Mouse (Mus musculus) heart, postnatal 14 days (tissue): ENCODE results near the gene Phlda1. TPM values are rescaled to one million over a fixed set of nuclear protein-coding genes. Genes with fewer than 3 reads are reported as not detected.
"Not testable (repeated sequence)": the region's sequence is repeated elsewhere in the genome, so short reads cannot be mapped to it uniquely, and the experiment has no call there.

Experiments
- DNase-seq, 2 experiments: peaks; one replicate each; pipeline ENCODE4 v3.0.0; 2021 to 2022
- intact Hi-C: fragments of 180-260 bp; cut with DNase I; formaldehyde crosslinking; loops from one replicate; pipeline ENCODE4 v1.15.1; 2025
- long read RNA-seq, 2 experiments: library from polyadenylated mRNA; stranded (forward); transcript quantifications; one replicate each; pipeline ENCODE4 v2.0.0; 2021
- total RNA-seq, 2 experiments: library from RNA; stranded (reverse); gene quantifications; 2 replicates each; pipeline ENCODE4 v1.2.3; 2021

Gene Phlda1
- 10 to 100 TPM; 20.3 to 22.3 TPM for total RNA-seq
- long read RNA-seq, experiment 1, transcript Phlda1-201 (2 exons, 1,949 nt), result major isoform, 76 of 78 reads
- long read RNA-seq, experiment 1, partial matches to known transcripts, result 0 of 78 reads
- long read RNA-seq, experiment 1, other reads (novel, unspliced or antisense), result 1 of 78 reads
- long read RNA-seq, experiment 2, transcript Phlda1-201 (2 exons, 1,949 nt), result major isoform, 66 of 67 reads
- long read RNA-seq, experiment 2, partial matches to known transcripts, result 0 of 67 reads
- long read RNA-seq, experiment 2, other reads (novel, unspliced or antisense), result 1 of 67 reads

GRCm38 (mm10) chr10:111506101-111506925, at the start of gene Phlda1:
TSS of gene Phlda1 (plus strand) at chr10:111506286.
- intact Hi-C loops, result loop anchor here (2.0 to 5.0 kb wide), 4 partner anchors 36 to 266 kb away; no protein-coding TSS in a partner anchor
- DNase-seq, result peak; percentile 97 to 98

GRCm38 (mm10) chr10:111458088-111458487, 48.0 kb upstream of the Phlda1 start:
- no peak for DNase-seq
- intact Hi-C loops, result no loop called here

GRCm38 (mm10) chr10:111459040-111459439, 47.0 kb upstream of the Phlda1 start:
- DNase-seq, result no peak
- intact Hi-C loops, result no loop called here

GRCm38 (mm10) chr10:111459874-111460273, 46.2 kb upstream of the Phlda1 start:
- no peak for DNase-seq
- intact Hi-C loops, result no loop called here

GRCm38 (mm10) chr10:111460381-111460780, 45.7 kb upstream of the Phlda1 start:
- intact Hi-C loops, result no loop called here
- DNase-seq, result no peak

GRCm38 (mm10) chr10:111464833-111465232, 41.3 kb upstream of the Phlda1 start:
- DNase-seq, result no peak
- intact Hi-C loops, result no loop called here

GRCm38 (mm10) chr10:111465409-111465808, 40.7 kb upstream of the Phlda1 start:
- intact Hi-C loops, result no loop called here

GRCm38 (mm10) chr10:111471166-111471565, 34.9 kb upstream of the Phlda1 start:
- intact Hi-C loops, result loop anchor here (5.0 to 10.0 kb wide), 3 partner anchors 174 to 306 kb away; partner anchors contain the start of genes Bbs10 and Osbpl8
- no peak for DNase-seq

More at GRCm38 (mm10) chr10:111465409-111465808, 40.7 kb upstream of the Phlda1 start:
- no peak for DNase-seq

GRCm38 (mm10) chr10:111472686-111473510, 33.2 kb upstream of the Phlda1 start, which contains the start of gene Nap1l1:
TSS of gene Nap1l1 (plus strand) at chr10:111473223.
- intact Hi-C loops, result loop anchor here (5.0 to 10.0 kb wide), 3 partner anchors 176 to 308 kb away; partner anchors contain the start of genes Bbs10 and Osbpl8
- peak; percentile 97 to 98 for DNase-seq

- peak in 1 of 2 experiments; percentile 3 for DNase-seq
- intact Hi-C loops, result loop anchor here (5.0 to 10.0 kb wide), 3 partner anchors 176 to 309 kb away; partner anchors contain the start of genes Bbs10 and Osbpl8
These were observed 32.3 kb upstream of the Phlda1 start for GRCm38 (mm10) chr10:111473511-111474371.

GRCm38 (mm10) chr10:111476301-111476700, 29.8 kb upstream of the Phlda1 start:
- DNase-seq, result no peak
- intact Hi-C loops, result loop anchor here (10.0 kb wide), 1 partner anchor 312 kb away; the partner anchor contains the start of gene Osbpl8

- intact Hi-C loops, result loop anchor here (10.0 kb wide), 1 partner anchor 312 kb away; the partner anchor contains the start of gene Osbpl8
These were observed 29.0 kb upstream of the Phlda1 start for GRCm38 (mm10) chr10:111476989-111477510.

GRCm38 (mm10) chr10:111479599-111479998, 26.5 kb upstream of the Phlda1 start:
- DNase-seq, result no peak
- intact Hi-C loops, result loop anchor here (10.0 kb wide), 1 partner anchor 315 kb away; the partner anchor contains the start of gene Osbpl8

More at GRCm38 (mm10) chr10:111476989-111477510, 29.0 kb upstream of the Phlda1 start:
- no peak for DNase-seq

GRCm38 (mm10) chr10:111482654-111483053, 23.4 kb upstream of the Phlda1 start:
- intact Hi-C loops, result loop anchor here (10.0 kb wide), 1 partner anchor 622 kb away; no protein-coding TSS in a partner anchor
- no peak for DNase-seq

- intact Hi-C loops, result loop anchor here (10.0 kb wide), 1 partner anchor 621 kb away; no protein-coding TSS in a partner anchor
- no peak for DNase-seq
These were observed 22.0 kb upstream of the Phlda1 start for GRCm38 (mm10) chr10:111484079-111484478.

GRCm38 (mm10) chr10:111488793-111489192, 17.3 kb upstream of the Phlda1 start:
- no peak for DNase-seq
- intact Hi-C loops, result loop anchor here (5.0 to 10.0 kb wide), 2 partner anchors 261 to 616 kb away; no protein-coding TSS in a partner anchor

GRCm38 (mm10) chr10:111490079-111490478, 16.0 kb upstream of the Phlda1 start:
- intact Hi-C loops, DNase-seq: not testable (repeated sequence)

GRCm38 (mm10) chr10:111495888-111496287, 10.2 kb upstream of the Phlda1 start:
- intact Hi-C loops, result no loop called here
- DNase-seq, result no peak
